Mouse (Mus musculus) E14TG2a.4 (cell line): ENCODE results near the gene Abca12.

Experiments
- CTCF ChIP-seq: conservative IDR thresholded peaks from 2 replicates; pipeline ENCODE4 v1.5.1; 2014; ENCODE audit warnings: low read length
- POU5F1 ChIP-seq: IDR thresholded peaks from 2 replicates; pipeline ENCODE4 v1.6.1; 2014; ENCODE audit warnings: low read length, borderline replicate concordance

- TF ChIP-seq CTCF (no peak), POU5F1 (no peak)
Observed at GRCm38 (mm10) chr1:71196191-71196590, 218.5 kb downstream of the Abca12 start.
